Mouse (Mus musculus): ENCODE measurements around the gene Glud1.
A peak's percentile ranks its signal among the peaks of the same experiment; 100 is the strongest.

Gene Glud1

GRCm38 (mm10) chr14:34310234-34310965, at the start of gene Glud1, which contains the start of gene Shld2:
Gene Glud1 (plus strand): TSS chr14:34310727.
Gene Shld2 (minus strand): TSS chr14:34310493.
- peak; percentile 96 for DNase-seq

GRCm38 (mm10) chr14:34268046-34268445, 42.5 kb upstream of the Glud1 start:
- no peak for DNase-seq

GRCm38 (mm10) chr14:34273280-34273679, 37.2 kb upstream of the Glud1 start:
- DNase-seq = no peak

GRCm38 (mm10) chr14:34274141-34274540, 36.4 kb upstream of the Glud1 start:
- DNase-seq = no peak

GRCm38 (mm10) chr14:34275225-34275624, 35.3 kb upstream of the Glud1 start:
- DNase-seq = no peak

GRCm38 (mm10) chr14:34279726-34280125, 30.8 kb upstream of the Glud1 start:
- DNase-seq = no peak

- no peak for DNase-seq
Observed at GRCm38 (mm10) chr14:34280798-34281197, 29.7 kb upstream of the Glud1 start.

GRCm38 (mm10) chr14:34281736-34282269, 28.7 kb upstream of the Glud1 start:
- no peak for DNase-seq

- DNase-seq = no peak
Observed at GRCm38 (mm10) chr14:34288396-34288795, 22.1 kb upstream of the Glud1 start.

- DNase-seq = no peak
Observed at GRCm38 (mm10) chr14:34289259-34290015, 21.1 kb upstream of the Glud1 start.

- DNase-seq = no peak
Observed at GRCm38 (mm10) chr14:34290229-34290628, 20.3 kb upstream of the Glud1 start.

GRCm38 (mm10) chr14:34293641-34294040, 16.9 kb upstream of the Glud1 start:
- DNase-seq = no peak

GRCm38 (mm10) chr14:34296350-34296749, 14.2 kb upstream of the Glud1 start:
- no peak for DNase-seq

GRCm38 (mm10) chr14:34297038-34297437, 13.5 kb upstream of the Glud1 start:
- DNase-seq = no peak

GRCm38 (mm10) chr14:34297634-34298033, 12.9 kb upstream of the Glud1 start:
- DNase-seq = no peak

- DNase-seq = no peak
Observed at GRCm38 (mm10) chr14:34298871-34299700, 11.4 kb upstream of the Glud1 start.

GRCm38 (mm10) chr14:34302681-34303242, 7.8 kb upstream of the Glud1 start:
- no peak for DNase-seq

GRCm38 (mm10) chr14:34303265-34303680, 7.3 kb upstream of the Glud1 start:
- no peak for DNase-seq

- DNase-seq = no peak
Observed at GRCm38 (mm10) chr14:34309266-34309665, 1.3 kb upstream of the Glud1 start.

GRCm38 (mm10) chr14:34309907-34310233, 657 bp upstream of the Glud1 start:
- DNase-seq = no peak

GRCm38 (mm10) chr14:34311021-34311631, 599 bp downstream of the Glud1 start:
- peak; percentile 44 for DNase-seq

- no peak for DNase-seq
Observed at GRCm38 (mm10) chr14:34311691-34312090, 1.2 kb downstream of the Glud1 start.

Measured in layer of hippocampus, adult 9-11 months (tissue).